Mouse (Mus musculus): ENCODE measurements around the gene Lingo3. TPM values are rescaled to one million over a fixed set of nuclear protein-coding genes. Genes with fewer than 3 reads are reported as not detected.

The Lingo3 gene
- total RNA-seq, 1 experiment from 2014 or later: 5.1 TPM

GRCm38 (mm10) chr10:80799070-80799566 is 44.7 kb downstream of the Lingo3 start:
- DNase-seq: no peak

GRCm38 (mm10) chr10:80798150-80799006 is 45.5 kb downstream of the Lingo3 start, which contains the start of the genes Sf3a2 and Plekhj1:
Gene Sf3a2, plus strand, starts transcription at chr10:80798198.
Gene Plekhj1, minus strand, starts transcription at chr10:80798626.
- peak; percentile 96 for DNase-seq

GRCm38 (mm10) chr10:80797186-80798149 is 46.4 kb downstream of the Lingo3 start:
- DNase-seq: no peak

GRCm38 (mm10) chr10:80796307-80796848 is 47.5 kb downstream of the Lingo3 start:
- DNase-seq: no peak

- no peak for DNase-seq
Observed at GRCm38 (mm10) chr10:80794750-80795149, 49.1 kb downstream of the Lingo3 start.

- no peak for DNase-seq
Observed at GRCm38 (mm10) chr10:80793803-80794202, 50.0 kb downstream of the Lingo3 start.

GRCm38 (mm10) chr10:80793033-80793784 is 50.6 kb downstream of the Lingo3 start:
- DNase-seq: no peak

- no peak for DNase-seq
Observed at GRCm38 (mm10) chr10:80792175-80793032, 51.4 kb downstream of the Lingo3 start.

- DNase-seq: no peak
Observed at GRCm38 (mm10) chr10:80791476-80792174, 52.2 kb downstream of the Lingo3 start.

GRCm38 (mm10) chr10:80790761-80791404 is 53.0 kb downstream of the Lingo3 start:
- no peak for DNase-seq

GRCm38 (mm10) chr10:80787517-80787916 is 56.3 kb downstream of the Lingo3 start:
- DNase-seq: no peak

- no peak for DNase-seq
Observed at GRCm38 (mm10) chr10:80785963-80786362, 57.9 kb downstream of the Lingo3 start.

GRCm38 (mm10) chr10:80784871-80785270 is 59.0 kb downstream of the Lingo3 start:
- no peak for DNase-seq

- DNase-seq: no peak
Observed at GRCm38 (mm10) chr10:80784302-80784701, 59.5 kb downstream of the Lingo3 start.

Small RNAs within 50 kb of the gene (microRNA-seq; reads per million reads assigned to microRNA genes)
- gene Mir1982: 1.1 to 2.1 reads per million in 2 experiments

Other genes with a start within 250 kb of the Lingo3 start
- gene Scamp4, start 241.2 kb downstream of the Lingo3 start, total RNA-seq (2021): 64.8 and 68.6 TPM in 2 replicates
- 3.5 and 5.6 TPM in 2 replicates for gene Adat3, start 241.2 kb downstream of the Lingo3 start, total RNA-seq (2021)
- gene Gm49322, start 238.0 kb downstream of the Lingo3 start, total RNA-seq (2021): 2.3 and 3.0 TPM in 2 replicates
- gene Csnk1g2, start 221.2 kb downstream of the Lingo3 start, total RNA-seq (2021): 127 and 157 TPM in 2 replicates
- 68.4 and 79.2 TPM in 2 replicates for gene Btbd2, start 187.0 kb downstream of the Lingo3 start, total RNA-seq (2021)
- 155 and 164 TPM in 2 replicates for gene Mknk2, start 165.9 kb downstream of the Lingo3 start, total RNA-seq (2021)
- 15.2 and 18.8 TPM in 2 replicates for gene Mob3a, start 142.1 kb downstream of the Lingo3 start, total RNA-seq (2021)
- gene Izumo4, start 141.9 kb downstream of the Lingo3 start, total RNA-seq (2021): 21.6 and 37.1 TPM in 2 replicates
- 94.4 and 102 TPM in 2 replicates for gene Ap3d1, start 101.8 kb downstream of the Lingo3 start, total RNA-seq (2021)
- gene Dot1l, start 88.8 kb downstream of the Lingo3 start, total RNA-seq (2021): 97.3 and 102 TPM in 2 replicates
- 56.7 and 60.1 TPM in 2 replicates for gene Sf3a2, start 45.8 kb downstream of the Lingo3 start, total RNA-seq (2021)
- 114 and 132 TPM in 2 replicates for gene Plekhj1, start 45.4 kb downstream of the Lingo3 start, total RNA-seq (2021)
- 0.79 and 0.90 TPM in 2 replicates for gene Amh, start 38.8 kb downstream of the Lingo3 start, total RNA-seq (2021)
- gene Jsrp1, start 30.5 kb downstream of the Lingo3 start, total RNA-seq (2021): 6.7 and 8.7 TPM in 2 replicates
- gene Oaz1, start 17.4 kb downstream of the Lingo3 start, total RNA-seq (2021): 742 and 955 TPM in 2 replicates
- gene Lsm7, start 11.2 kb upstream of the Lingo3 start, total RNA-seq (2021): 42.8 and 49.8 TPM in 2 replicates
- 38.8 and 48.5 TPM in 2 replicates for gene Sppl2b, start 11.2 kb upstream of the Lingo3 start, total RNA-seq (2021)
- gene Tmprss9, start 27.8 kb upstream of the Lingo3 start, total RNA-seq (2021): not detected in 2 replicates
- gene Timm13, start 56.9 kb upstream of the Lingo3 start, total RNA-seq (2021): 188 and 208 TPM in 2 replicates
- 14.4 and 15.2 TPM in 2 replicates for gene Lmnb2, start 74.2 kb upstream of the Lingo3 start, total RNA-seq (2021)
- gene Gadd45b, start 86.0 kb upstream of the Lingo3 start, total RNA-seq (2021): 15.3 and 15.4 TPM in 2 replicates
- gene Gng7, start 170.9 kb upstream of the Lingo3 start, total RNA-seq (2021): 4.5 and 7.8 TPM in 2 replicates
- gene Diras1, start 181.6 kb upstream of the Lingo3 start, total RNA-seq (2021): 1.9 and 2.9 TPM in 2 replicates
- gene Slc39a3, start 193.4 kb upstream of the Lingo3 start, total RNA-seq (2021): 45.1 and 80.7 TPM in 2 replicates
- gene Sgta, start 216.1 kb upstream of the Lingo3 start, total RNA-seq (2021): 198 and 223 TPM in 2 replicates
- gene Thop1, start 226.0 kb upstream of the Lingo3 start, total RNA-seq (2021): 54.3 and 80.2 TPM in 2 replicates

Data from adrenal gland, postnatal 25 days (tissue).